Mouse (Mus musculus): ENCODE measurements around the gene Gatm. TPM values are rescaled to one million over a fixed set of nuclear protein-coding genes. Genes with fewer than 3 reads are reported as not detected.

Gatm gene
- polyA plus RNA-seq, 1 experiment from 2014 or later: 19.0 TPM

DNA sequence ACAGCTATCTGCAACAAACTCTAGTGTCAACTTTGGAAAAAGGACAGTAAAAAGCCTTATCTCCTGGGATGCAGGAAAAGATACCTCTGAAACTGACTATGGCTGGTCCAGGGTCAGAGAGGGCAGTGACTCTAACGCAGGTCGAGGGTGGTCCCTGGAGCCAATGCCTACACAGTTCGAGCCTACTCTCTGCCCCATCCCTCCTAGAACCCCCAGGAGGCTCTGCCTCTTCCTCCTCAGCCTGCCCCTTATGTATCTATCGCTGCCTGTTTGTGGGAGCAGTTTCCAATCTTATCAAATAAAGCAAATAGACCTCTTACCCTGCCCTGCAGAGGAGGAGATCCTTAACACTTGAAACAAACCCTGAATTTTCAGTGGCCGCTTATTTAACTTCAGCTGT, 27.6 kb upstream of the Gatm start:
- H3K9ac ChIP-seq (ENCODE audit: low read length): no peak overlapping the region
- H3K27me3 ChIP-seq (ENCODE audit: control insufficient read depth, insufficient read depth, low read length): peaks cover 11% of the 10 kb centered on the region
- H3K4me3 ChIP-seq (ENCODE audit: control insufficient read depth in 1 of 2, insufficient read depth in 1 of 2, low read depth in 1 of 2, low read length in 2 of 2): no peak overlapping the region
- H3K4me1 ChIP-seq (ENCODE audit: control insufficient read depth in 2 of 2, insufficient read depth in 2 of 2, low read length in 2 of 2): peaks cover 0 to 2% of the 10 kb centered on the region in 2 experiments; a peak in 1 of 4 replicates
- WGBS: 36% methylated on average over 5 of the region's 5 CpGs
- no peak overlapping the region for H3K27ac ChIP-seq (replicated peaks in 1 of 2; ENCODE audit: control insufficient read depth in 1 of 2, insufficient read depth in 1 of 2, low read depth in 2 of 2, low read length in 2 of 2)
- H3K36me3 ChIP-seq (ENCODE audit: control insufficient read depth, insufficient read depth, low read length): peaks cover 9% of the 10 kb centered on the region
- H3K4me2 ChIP-seq (ENCODE audit: low read length): no peak overlapping the region
- ATAC-seq (ENCODE audit: insufficient number of reproducible peaks, insufficient read depth, low FRiP score, low read depth): no peak
- no peaks in the 10 kb centered on the region for H3K9me3 ChIP-seq (ENCODE audit: control insufficient read depth, low read length)

- Histone ChIP-seq H3K4me2 (ENCODE audit: low read length) (peak overlapping the region; percentile 79), H3K9ac (ENCODE audit: low read length) (peak overlapping the region; percentile 54; the same call in 1 of the 2 replicates), H3K27ac (replicated peaks in 1 of 2; ENCODE audit: control insufficient read depth in 1 of 2, insufficient read depth in 1 of 2, low read depth in 2 of 2, low read length in 2 of 2) (no peak overlapping the region), H3K36me3 (ENCODE audit: control insufficient read depth, insufficient read depth, low read length) (peaks cover 15% of the 10 kb centered on the region), H3K9me3 (ENCODE audit: control insufficient read depth, low read length) (no peaks in the 10 kb centered on the region), H3K4me3 (ENCODE audit: control insufficient read depth in 1 of 2, insufficient read depth in 1 of 2, low read depth in 1 of 2, low read length in 2 of 2) (peak overlapping the region; percentile 43 to 46), H3K27me3 (ENCODE audit: control insufficient read depth, insufficient read depth, low read length) (peaks cover 11% of the 10 kb centered on the region), H3K4me1 (ENCODE audit: control insufficient read depth in 2 of 2, insufficient read depth in 2 of 2, low read length in 2 of 2) (peaks cover 0 to 2% of the 10 kb centered on the region in 2 experiments; a peak in 1 of 4 replicates)
- WGBS: 32% methylated on average over 12 of the region's 12 CpGs
- no peak for ATAC-seq (ENCODE audit: insufficient number of reproducible peaks, insufficient read depth, low FRiP score, low read depth)
Measured at GRCm38 (mm10) chr2:122638029-122638428, 26.9 kb upstream of the Gatm start.

- Histone ChIP-seq H3K9me3 (ENCODE audit: control insufficient read depth, low read length) (no peaks in the 10 kb centered on the region), H3K4me3 (ENCODE audit: control insufficient read depth in 1 of 2, insufficient read depth in 1 of 2, low read depth in 1 of 2, low read length in 2 of 2) (peak overlapping the region; percentile 43 to 46), H3K4me2 (ENCODE audit: low read length) (peak overlapping the region; percentile 79), H3K36me3 (ENCODE audit: control insufficient read depth, insufficient read depth, low read length) (peaks cover 20% of the 10 kb centered on the region), H3K27ac (replicated peaks in 1 of 2; ENCODE audit: control insufficient read depth in 1 of 2, insufficient read depth in 1 of 2, low read depth in 2 of 2, low read length in 2 of 2) (no peak overlapping the region), H3K4me1 (ENCODE audit: control insufficient read depth in 2 of 2, insufficient read depth in 2 of 2, low read length in 2 of 2) (peaks cover 0 to 2% of the 10 kb centered on the region in 2 experiments; a peak in 1 of 4 replicates), H3K27me3 (ENCODE audit: control insufficient read depth, insufficient read depth, low read length) (peaks cover 11% of the 10 kb centered on the region), H3K9ac (ENCODE audit: low read length) (peak overlapping the region; percentile 54; the same call in 1 of the 2 replicates)
- peak; percentile 61; the same call in 1 of the 2 replicates for ATAC-seq (ENCODE audit: insufficient number of reproducible peaks, insufficient read depth, low FRiP score, low read depth)
- WGBS: 1% methylated on average over 36 of the region's 36 CpGs
Measured at GRCm38 (mm10) chr2:122637526-122637997, 26.5 kb upstream of the Gatm start.

- peaks cover 11% of the 10 kb centered on the region for H3K27me3 ChIP-seq (ENCODE audit: control insufficient read depth, insufficient read depth, low read length)
- H3K4me2 ChIP-seq (ENCODE audit: low read length): peak within 1 kb of the TSS; percentile 79
- H3K4me1 ChIP-seq (ENCODE audit: control insufficient read depth in 2 of 2, insufficient read depth in 2 of 2, low read length in 2 of 2): peaks cover 2 to 5% of the 10 kb centered on the region in 2 experiments; a peak in 1 of 4 replicates
- H3K4me3 ChIP-seq (ENCODE audit: control insufficient read depth in 1 of 2, insufficient read depth in 1 of 2, low read depth in 1 of 2, low read length in 2 of 2): peak within 1 kb of the TSS; percentile 43 to 46
- no peak within 1 kb of the TSS for H3K27ac ChIP-seq (replicated peaks in 1 of 2; ENCODE audit: control insufficient read depth in 1 of 2, insufficient read depth in 1 of 2, low read depth in 2 of 2, low read length in 2 of 2)
- WGBS: 50% methylated on average over 3 of the region's 3 CpGs
- H3K9me3 ChIP-seq (ENCODE audit: control insufficient read depth, low read length): no peaks in the 10 kb centered on the region
- H3K36me3 ChIP-seq (ENCODE audit: control insufficient read depth, insufficient read depth, low read length): peaks cover 25% of the 10 kb centered on the region
- ATAC-seq (ENCODE audit: insufficient number of reproducible peaks, insufficient read depth, low FRiP score, low read depth): no peak
- peak within 1 kb of the TSS; percentile 54; the same call in 1 of the 2 replicates for H3K9ac ChIP-seq (ENCODE audit: low read length)
Measured at GRCm38 (mm10) chr2:122636686-122637085, 25.6 kb upstream of the Gatm start, which contains the start of gene AA467197. Gene AA467197 (plus strand): TSS chr2:122636986.

GRCm38 (mm10) chr2:122631226-122631801, 20.2 kb upstream of the Gatm start:
- under 1% methylated on average over 52 of the region's 53 CpGs for WGBS
- Histone ChIP-seq H3K27me3 (ENCODE audit: control insufficient read depth, insufficient read depth, low read length) (no peaks in the 10 kb centered on the region), H3K27ac (replicated peaks in 1 of 2; ENCODE audit: control insufficient read depth in 1 of 2, insufficient read depth in 1 of 2, low read depth in 2 of 2, low read length in 2 of 2) (peak overlapping the region in 1 of 2 experiments; percentile 79; a peak in 1 of 4 replicates), H3K9me3 (ENCODE audit: control insufficient read depth, low read length) (no peaks in the 10 kb centered on the region), H3K4me1 (ENCODE audit: control insufficient read depth in 2 of 2, insufficient read depth in 2 of 2, low read length in 2 of 2) (0 out of 4 replicates have a peak, but pooled peaks cover 0 to 5% of the 10 kb centered on the region in 2 experiments), H3K36me3 (ENCODE audit: control insufficient read depth, insufficient read depth, low read length) (peaks cover 25% of the 10 kb centered on the region), H3K4me2 (ENCODE audit: low read length) (peak overlapping the region; percentile 98), H3K9ac (ENCODE audit: low read length) (peak overlapping the region; percentile 95), H3K4me3 (ENCODE audit: control insufficient read depth in 1 of 2, insufficient read depth in 1 of 2, low read depth in 1 of 2, low read length in 2 of 2) (peak overlapping the region; percentile 95 to 96)
- ATAC-seq (ENCODE audit: insufficient number of reproducible peaks, insufficient read depth, low FRiP score, low read depth): no peak

DNA sequence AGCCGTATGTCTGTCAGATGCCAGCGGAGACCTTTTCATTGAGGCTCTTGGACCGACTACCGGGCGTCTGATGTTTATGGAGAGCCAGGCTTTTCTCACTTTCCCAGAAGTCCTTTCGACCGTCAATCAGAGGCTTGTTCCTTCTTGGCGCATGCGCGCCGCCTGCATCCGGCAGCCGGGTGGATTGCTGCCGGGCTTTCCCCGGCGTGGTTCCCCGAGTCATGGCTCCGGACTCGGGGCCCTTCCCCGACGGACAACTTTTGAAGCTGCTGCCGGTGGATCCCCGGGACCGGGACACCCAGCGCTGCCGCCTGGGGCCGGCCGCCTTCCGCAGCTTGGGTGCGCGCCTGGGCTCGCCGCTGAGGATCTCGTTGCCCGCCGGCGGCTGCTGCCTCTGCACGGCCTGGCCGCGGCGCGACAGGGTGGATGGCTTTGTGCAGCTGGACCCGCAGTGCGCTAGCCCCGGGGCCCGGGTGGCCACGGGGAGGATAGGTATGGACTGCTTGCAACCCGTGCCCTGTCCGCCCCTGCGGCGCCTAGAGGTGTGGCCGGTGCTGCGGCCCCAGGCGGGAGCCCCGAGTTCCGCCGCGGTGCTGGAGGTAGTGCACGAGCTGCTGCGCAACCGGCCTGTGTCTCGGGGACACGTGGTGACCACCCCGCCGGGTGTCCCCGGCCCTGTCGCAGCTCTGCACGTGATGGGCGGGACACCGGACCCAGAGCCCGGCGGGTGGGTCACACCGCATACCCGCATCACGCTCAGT, 19.5 kb upstream of the Gatm start:
- H3K4me2 ChIP-seq (ENCODE audit: low read length): peak overlapping the region; percentile 98
- peak overlapping the region; percentile 64 to 79 for H3K27ac ChIP-seq (replicated peaks in 1 of 2; ENCODE audit: control insufficient read depth in 1 of 2, insufficient read depth in 1 of 2, low read depth in 2 of 2, low read length in 2 of 2)
- H3K9ac ChIP-seq (ENCODE audit: low read length): peak overlapping the region; percentile 95
- peaks cover 25% of the 10 kb centered on the region for H3K36me3 ChIP-seq (ENCODE audit: control insufficient read depth, insufficient read depth, low read length)
- peak; percentile 81 for ATAC-seq (ENCODE audit: insufficient number of reproducible peaks, insufficient read depth, low FRiP score, low read depth)
- H3K9me3 ChIP-seq (ENCODE audit: control insufficient read depth, low read length): no peaks in the 10 kb centered on the region
- H3K27me3 ChIP-seq (ENCODE audit: control insufficient read depth, insufficient read depth, low read length): no peaks in the 10 kb centered on the region
- under 1% methylated on average over 72 of the region's 75 CpGs for WGBS
- H3K4me1 ChIP-seq (ENCODE audit: control insufficient read depth in 2 of 2, insufficient read depth in 2 of 2, low read length in 2 of 2): 0 out of 4 replicates have a peak, but pooled peaks cover 0 to 5% of the 10 kb centered on the region in 2 experiments
- peak overlapping the region; percentile 95 to 96 for H3K4me3 ChIP-seq (ENCODE audit: control insufficient read depth in 1 of 2, insufficient read depth in 1 of 2, low read depth in 1 of 2, low read length in 2 of 2)

GRCm38 (mm10) chr2:122629871-122630270, 18.8 kb upstream of the Gatm start:
- H3K4me1 ChIP-seq (ENCODE audit: control insufficient read depth in 2 of 2, insufficient read depth in 2 of 2, low read length in 2 of 2): 0 out of 4 replicates have a peak, but pooled peaks cover 0 to 5% of the 10 kb centered on the region in 2 experiments
- no peak for ATAC-seq (ENCODE audit: insufficient number of reproducible peaks, insufficient read depth, low FRiP score, low read depth)
- no peak overlapping the region for H3K27ac ChIP-seq (replicated peaks in 1 of 2; ENCODE audit: control insufficient read depth in 1 of 2, insufficient read depth in 1 of 2, low read depth in 2 of 2, low read length in 2 of 2)
- H3K4me2 ChIP-seq (ENCODE audit: low read length): peak overlapping the region; percentile 98
- no peaks in the 10 kb centered on the region for H3K9me3 ChIP-seq (ENCODE audit: control insufficient read depth, low read length)
- no peaks in the 10 kb centered on the region for H3K27me3 ChIP-seq (ENCODE audit: control insufficient read depth, insufficient read depth, low read length)
- H3K9ac ChIP-seq (ENCODE audit: low read length): peak overlapping the region; percentile 95
- H3K4me3 ChIP-seq (ENCODE audit: control insufficient read depth in 1 of 2, insufficient read depth in 1 of 2, low read depth in 1 of 2, low read length in 2 of 2): peak overlapping the region in 1 of 2 experiments; percentile 96; a peak in 2 of 4 replicates
- H3K36me3 ChIP-seq (ENCODE audit: control insufficient read depth, insufficient read depth, low read length): peaks cover 25% of the 10 kb centered on the region
- WGBS: 62% methylated on average over 6 of the region's 6 CpGs

Measured in heart, embryonic 14.5 days (tissue).